Mouse (Mus musculus) spleen, adult 2 months (tissue): ENCODE data around the gene Tram2.

Source experiments
- CTCF ChIP-seq: fragments of 200-500 bp; IDR thresholded peaks from 2 replicates; pipeline ENCODE4 v1.5.1; 2011; ENCODE audit warnings: mild to moderate bottlenecking, inconsistent platforms; ENCODE audit not compliant: insufficient read depth, insufficient read length, insufficient replicate concordance; ENCODE audit errors: extremely low read depth
- POLR2A ChIP-seq: fragments of 200-500 bp; IDR thresholded peaks from 2 replicates; pipeline ENCODE4 v1.6.1; 2011; ENCODE audit warnings: low read depth, low read length, inconsistent platforms

DNA sequence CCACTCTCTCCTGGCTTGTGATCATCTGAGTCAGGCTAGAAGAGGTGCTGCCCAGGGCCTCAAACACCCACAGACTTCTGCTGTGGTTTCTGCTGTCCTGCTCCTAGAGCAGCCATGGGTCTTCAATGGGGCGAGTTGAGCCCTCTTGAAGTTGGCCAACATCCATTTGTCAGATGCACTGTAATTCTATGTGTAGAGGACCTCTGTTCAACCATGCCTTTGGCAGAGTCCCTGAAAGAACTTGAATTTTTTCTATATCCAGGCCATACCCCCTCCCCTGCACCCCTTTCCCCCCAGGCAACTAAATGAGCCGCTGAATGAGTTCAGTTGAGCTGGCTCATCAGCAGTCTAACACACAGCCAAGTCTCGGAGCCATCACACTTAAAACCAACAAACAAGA, 39.5 kb downstream of the Tram2 start:
- no peak for TF ChIP-seq CTCF
- no peak for TF ChIP-seq POLR2A
